Mouse (Mus musculus) spleen, adult 2 months (tissue): ENCODE data around the gene Tprkb.
"Not testable (repeated sequence)": the region's sequence is repeated elsewhere in the genome, so short reads cannot be mapped to it uniquely, and the experiment has no call there.

Source experiments
- CTCF ChIP-seq: fragments of 200-500 bp; IDR thresholded peaks from 2 replicates; pipeline ENCODE4 v1.5.1; 2011; ENCODE audit warnings: mild to moderate bottlenecking, inconsistent platforms; ENCODE audit not compliant: insufficient read depth, insufficient read length, insufficient replicate concordance; ENCODE audit errors: extremely low read depth
- POLR2A ChIP-seq: fragments of 200-500 bp; IDR thresholded peaks from 2 replicates; pipeline ENCODE4 v1.6.1; 2011; ENCODE audit warnings: low read depth, low read length, inconsistent platforms

DNA sequence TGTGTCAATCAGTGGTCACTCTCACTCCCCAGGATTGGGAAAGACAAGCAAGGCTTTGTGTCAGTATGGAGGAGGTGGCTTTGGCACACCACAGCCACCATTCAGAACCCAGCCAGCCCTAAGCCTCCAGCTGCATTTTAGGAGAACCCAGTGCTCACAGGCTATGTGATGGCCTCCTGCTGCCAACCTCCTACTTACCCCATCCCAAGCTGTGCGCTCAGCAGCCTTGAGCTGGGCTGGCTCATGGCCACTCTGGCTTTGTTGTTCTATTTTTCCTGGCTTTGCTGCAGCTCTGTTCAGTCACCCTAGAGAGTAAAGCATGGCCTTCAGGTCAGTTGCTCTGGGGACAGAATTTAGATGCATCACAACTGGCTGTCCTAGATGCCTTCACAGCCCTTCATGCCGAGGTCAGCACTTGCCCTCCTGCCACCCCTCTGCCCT, 4.7 kb upstream of the Tprkb start:
- not testable (repeated sequence) for TF ChIP-seq POLR2A, CTCF
